Mouse (Mus musculus) thymus, adult 18-20 months (tissue): ENCODE data around the gene Ccdc124.
"Not testable (repeated sequence)": the region's sequence is repeated elsewhere in the genome, so short reads cannot be mapped to it uniquely, and the experiment has no call there.

Experiments used
- DNase-seq, 2 experiments: peaks; one replicate each; pipeline ENCODE4 v3.0.0; 2022; ENCODE audit warnings: mixed read lengths in 2 of 2

Ccdc124 gene

DNA sequence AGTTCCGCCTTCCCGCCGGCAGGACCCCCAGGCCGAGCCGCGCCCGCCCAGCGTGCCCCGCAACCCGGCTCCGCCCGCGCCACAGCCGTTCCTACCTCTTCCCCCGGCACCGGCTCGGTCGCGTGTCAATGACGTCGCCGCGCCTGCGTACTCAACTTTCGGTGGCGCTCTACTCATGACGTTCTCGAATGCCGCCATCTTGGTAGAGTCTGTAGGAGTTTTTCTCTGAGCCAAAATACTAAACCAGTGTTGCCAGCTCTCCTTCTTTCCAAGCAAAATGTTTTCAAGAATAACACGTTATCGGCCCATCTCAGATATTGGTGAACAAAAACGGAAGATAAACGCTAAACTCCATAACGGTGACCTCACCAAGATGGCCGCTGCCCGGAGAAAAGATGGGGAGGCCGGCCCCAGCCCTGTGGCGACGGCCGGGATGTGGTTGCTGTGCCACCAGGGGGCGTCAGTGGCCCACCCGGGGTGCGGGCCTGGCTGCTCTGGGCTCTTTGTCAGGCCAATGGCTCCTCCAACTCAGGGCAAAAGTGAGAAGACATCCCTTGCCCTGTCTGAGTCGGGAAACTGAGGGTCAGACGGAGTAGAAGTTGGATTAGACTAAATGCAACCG is at the start of gene Ccdc124:
Gene Ccdc124 (minus strand): TSS at position 572 of the 622 bp plus-strand sequence.
- peak; percentile 85 to 89 for DNase-seq

- no peak for DNase-seq
These were observed 46.6 kb upstream of the Ccdc124 start for GRCm38 (mm10) chr8:70920049-70920922.

GRCm38 (mm10) chr8:70914704-70915103 is 41.0 kb upstream of the Ccdc124 start:
- DNase-seq, result no peak

- no peak for DNase-seq
These were observed 39.8 kb upstream of the Ccdc124 start for GRCm38 (mm10) chr8:70913523-70913922.

DNA sequence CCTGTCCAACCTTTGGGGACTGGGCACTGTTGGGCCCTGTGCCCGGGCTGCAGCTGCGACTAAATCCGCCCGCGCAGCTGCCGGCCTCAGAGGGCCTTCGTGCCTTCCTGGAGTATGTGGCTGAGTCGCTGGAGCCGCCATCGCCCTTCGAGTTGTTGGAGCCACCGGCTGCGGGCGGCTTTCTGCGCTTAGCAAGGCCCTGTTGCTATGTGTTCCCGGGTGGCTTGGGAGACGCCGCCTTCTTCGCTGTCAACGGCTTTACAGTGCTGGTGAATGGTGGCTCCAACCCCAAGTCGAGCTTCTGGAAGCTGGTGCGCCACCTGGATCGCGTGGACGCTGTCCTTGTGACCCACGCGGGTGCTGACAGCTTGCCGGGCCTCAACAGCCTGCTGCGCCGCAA is 39.2 kb upstream of the Ccdc124 start:
- no peak for DNase-seq

GRCm38 (mm10) chr8:70911596-70911995 is 37.9 kb upstream of the Ccdc124 start:
- no peak for DNase-seq

- no peak for DNase-seq
These were observed 33.8 kb upstream of the Ccdc124 start for GRCm38 (mm10) chr8:70907518-70907917.

- DNase-seq, result peak; percentile 77 to 79
These were observed 32.3 kb upstream of the Ccdc124 start, which contains the start of gene Map1s for GRCm38 (mm10) chr8:70905831-70906736. TSS of gene Map1s (plus strand) at chr8:70905932.

GRCm38 (mm10) chr8:70905463-70905830 is 31.7 kb upstream of the Ccdc124 start:
- no peak for DNase-seq

DNA sequence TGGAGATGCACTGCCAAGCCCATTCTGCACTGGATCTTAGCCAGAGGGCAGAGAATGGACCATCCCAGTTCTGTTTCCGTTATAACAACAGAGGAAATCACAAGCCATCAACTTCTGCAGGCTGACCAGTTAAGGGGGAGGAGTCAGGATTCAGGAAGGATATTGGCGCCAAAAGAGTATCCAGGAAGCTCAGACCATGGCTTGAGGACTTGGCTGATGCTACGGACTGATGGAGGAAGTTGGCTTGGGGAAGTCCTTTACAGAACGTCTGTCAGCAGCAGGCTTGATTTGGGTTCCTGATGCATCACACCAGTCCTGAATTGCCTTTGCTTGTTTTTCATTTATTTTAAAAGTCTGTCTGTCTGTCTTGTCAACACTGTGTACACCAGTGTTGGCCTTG is 30.8 kb upstream of the Ccdc124 start:
- no peak for DNase-seq

DNA sequence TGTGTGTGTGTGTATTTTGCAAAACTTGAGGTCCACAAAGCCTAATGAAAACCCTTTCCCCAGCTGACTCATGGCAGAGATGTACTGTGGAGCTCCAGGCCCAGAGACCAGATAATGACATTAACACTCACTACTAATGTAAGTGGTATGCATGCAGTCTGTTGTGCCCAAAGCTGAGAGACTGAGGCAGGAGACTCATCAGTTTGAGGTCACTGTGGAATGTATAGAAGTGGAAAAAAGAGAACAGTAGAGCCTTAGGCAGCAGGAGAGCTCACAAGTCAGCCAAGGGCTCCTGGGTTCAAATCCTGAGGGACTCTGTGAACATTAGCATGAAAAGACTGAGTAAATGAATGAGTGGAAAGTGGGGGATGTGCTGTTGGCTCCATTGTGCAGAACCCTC is 29.8 kb upstream of the Ccdc124 start:
- no peak for DNase-seq

DNA sequence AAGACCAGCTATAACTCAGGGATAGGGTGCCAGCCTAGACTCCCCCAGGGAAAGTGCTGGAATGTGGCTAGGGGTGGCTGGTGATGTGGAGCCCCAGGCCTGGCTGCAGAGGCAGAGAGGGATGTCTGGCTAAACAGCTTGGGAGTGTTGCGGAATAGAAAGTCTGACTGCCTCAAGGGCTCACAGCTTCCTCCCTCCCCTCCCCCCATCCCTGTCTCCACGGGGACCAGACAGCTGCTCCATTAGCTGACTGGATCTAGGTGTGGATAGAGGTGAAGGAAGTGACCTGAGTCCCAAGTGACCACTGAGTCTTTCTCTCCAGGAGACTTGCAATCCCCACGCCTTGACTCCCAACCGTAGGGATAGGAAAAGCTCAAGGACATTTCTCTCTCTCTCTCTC is 29.4 kb upstream of the Ccdc124 start:
- no peak for DNase-seq

GRCm38 (mm10) chr8:70902211-70902610 is 28.5 kb upstream of the Ccdc124 start:
- no peak for DNase-seq

- no peak for DNase-seq
These were observed 27.2 kb upstream of the Ccdc124 start for GRCm38 (mm10) chr8:70900872-70901387.

DNA sequence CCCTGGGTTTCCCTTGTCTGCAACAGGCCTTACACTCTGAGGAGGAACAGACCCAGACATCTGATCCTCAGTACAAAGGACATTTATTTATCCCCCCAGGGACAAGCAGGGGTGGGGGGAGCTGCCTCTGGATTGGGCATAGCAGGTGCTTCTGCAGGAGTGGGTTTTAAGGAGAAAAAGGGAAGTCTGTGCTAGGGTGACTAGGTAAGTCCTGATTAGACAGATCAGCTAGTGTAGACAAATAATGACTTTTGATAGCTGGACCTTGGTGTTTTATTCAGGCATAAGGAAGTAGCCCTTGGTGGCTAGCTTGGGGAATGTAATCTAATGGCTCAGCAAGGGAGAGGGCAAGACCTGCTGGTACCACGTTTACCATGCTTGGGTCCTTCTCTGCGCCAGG is 25.5 kb upstream of the Ccdc124 start:
- no peak for DNase-seq

DNA sequence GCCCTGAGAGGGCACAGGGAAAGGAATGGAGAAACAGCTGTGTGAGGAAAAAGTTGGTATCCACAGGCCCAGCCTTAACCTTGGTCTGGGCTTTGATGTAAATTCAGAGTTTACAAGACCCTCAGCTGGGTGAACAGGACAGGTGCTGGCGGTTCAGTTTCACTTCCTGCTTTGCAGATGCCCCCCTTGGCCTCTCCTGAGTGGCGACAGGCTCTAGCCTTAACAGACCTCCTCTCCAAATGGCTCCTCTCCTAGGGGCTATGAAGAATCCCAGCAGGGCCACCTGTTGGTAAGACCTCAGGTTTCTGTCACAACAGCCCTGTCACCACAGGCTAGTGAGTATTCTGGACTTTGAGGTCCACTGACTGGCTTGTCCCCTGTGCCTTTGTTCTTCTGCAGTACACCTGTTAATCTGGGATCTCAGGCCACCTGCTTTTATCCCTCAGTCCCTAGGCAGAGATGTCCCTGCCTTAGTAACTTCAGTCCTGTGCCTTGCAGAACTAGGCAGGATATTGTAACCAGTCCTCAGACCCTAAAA is 25.0 kb upstream of the Ccdc124 start:
- no peak for DNase-seq

DNA sequence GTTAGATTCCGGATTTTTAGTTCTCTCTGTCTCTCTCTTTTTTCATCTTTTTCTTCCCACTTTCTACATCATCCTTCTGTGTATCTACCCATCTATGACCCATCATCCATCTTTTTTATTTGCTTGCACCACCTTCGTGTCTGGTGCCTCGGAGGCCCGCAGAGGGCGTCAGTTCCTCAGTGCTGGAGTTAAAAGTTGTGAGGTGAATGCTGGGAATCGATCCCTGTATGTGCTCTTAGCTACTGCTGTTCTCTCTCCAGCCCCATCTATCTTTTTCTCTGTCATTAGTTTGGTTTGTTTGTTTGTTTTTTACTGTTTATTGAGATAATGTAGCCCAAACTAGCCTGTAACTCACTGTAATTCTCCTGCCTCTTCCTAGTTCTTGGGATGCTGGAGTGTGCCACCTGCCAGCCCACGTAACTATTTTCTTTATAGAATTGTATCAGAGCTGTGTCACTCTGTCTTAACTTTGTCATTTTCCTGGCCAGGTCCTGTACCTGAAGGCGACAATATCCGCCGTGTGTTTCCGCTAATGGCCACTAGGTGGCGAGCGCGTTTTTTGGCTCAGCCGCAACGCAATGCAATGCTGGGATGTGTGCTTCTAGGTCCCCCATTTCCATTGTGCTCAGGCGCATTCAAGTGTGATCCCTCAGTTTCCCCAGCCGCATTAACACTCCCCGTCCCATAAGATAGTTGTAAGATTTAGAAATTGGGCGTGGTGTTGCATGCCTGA is 24.1 kb upstream of the Ccdc124 start:
- DNase-seq, result peak; percentile 66 to 75

DNA sequence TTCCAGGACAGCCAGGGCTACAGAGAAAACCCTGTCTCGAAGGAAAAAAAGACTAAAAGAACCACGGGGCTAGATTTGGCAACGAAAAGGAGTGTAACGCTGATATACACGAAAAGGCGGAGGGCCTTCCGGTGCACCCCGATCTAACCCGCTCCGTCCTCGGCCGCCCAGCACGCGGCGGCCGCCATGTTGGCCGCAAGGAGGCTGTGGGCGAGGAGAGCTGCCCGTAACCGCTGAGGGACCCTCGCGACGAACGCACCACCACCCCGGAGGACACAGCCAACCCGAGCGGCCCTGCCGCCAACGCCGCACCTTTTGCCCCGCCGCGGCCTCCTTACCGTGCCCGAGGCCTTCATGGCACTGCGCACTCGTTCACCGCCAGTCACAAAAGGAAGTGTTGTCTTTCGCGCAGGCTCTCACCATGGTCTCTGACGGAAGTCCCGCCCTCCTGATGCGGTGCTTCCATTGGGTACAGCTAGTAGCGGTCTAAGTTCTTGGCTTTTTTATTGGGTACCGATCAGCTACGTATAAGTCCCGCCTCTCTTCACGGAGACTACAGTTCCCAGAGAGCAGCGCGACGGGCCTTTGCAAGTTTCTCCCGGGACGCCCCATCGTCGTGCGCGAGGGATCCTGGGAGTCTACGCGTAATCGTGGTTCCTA is 23.4 kb upstream of the Ccdc124 start, which contains the start of gene Rpl18a:
Gene Rpl18a (minus strand): TSS at position 392 of the 660 bp plus-strand sequence.
- DNase-seq, result peak; percentile 93 to 97

DNA sequence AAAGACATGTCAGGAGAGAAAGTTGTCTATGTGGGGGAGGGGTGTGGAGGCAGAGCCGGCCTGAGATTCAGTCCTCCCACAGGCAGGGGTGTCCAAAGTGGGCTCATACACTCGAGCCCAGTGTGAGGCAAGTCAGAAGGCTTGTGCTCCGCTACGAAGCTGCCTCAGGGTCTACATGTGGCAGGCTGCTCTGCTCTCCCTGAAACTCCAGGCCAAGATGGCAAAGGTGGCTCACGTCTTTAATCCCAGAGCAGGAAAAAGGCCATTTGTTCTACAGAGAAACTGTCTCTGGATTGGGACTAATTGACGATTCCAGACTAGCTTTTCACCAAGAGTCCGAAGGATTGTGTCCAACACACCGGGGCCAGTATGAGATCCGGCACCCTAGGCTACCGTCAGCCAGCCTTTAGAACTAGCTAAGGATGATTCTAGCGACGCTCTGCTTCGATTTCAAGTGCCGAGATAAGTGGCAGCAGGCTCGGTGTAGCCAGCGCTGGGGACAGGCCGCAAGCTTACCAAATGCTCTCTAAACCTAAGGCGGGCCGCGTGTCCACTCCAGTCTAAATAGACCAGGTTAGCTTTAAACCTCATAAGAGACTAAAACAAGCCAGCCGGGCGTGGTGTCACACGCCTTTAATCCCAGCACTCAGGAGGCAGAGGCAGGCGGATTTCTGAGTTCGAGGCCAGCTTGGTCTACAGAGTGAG is 22.7 kb upstream of the Ccdc124 start:
- no peak for DNase-seq

DNA sequence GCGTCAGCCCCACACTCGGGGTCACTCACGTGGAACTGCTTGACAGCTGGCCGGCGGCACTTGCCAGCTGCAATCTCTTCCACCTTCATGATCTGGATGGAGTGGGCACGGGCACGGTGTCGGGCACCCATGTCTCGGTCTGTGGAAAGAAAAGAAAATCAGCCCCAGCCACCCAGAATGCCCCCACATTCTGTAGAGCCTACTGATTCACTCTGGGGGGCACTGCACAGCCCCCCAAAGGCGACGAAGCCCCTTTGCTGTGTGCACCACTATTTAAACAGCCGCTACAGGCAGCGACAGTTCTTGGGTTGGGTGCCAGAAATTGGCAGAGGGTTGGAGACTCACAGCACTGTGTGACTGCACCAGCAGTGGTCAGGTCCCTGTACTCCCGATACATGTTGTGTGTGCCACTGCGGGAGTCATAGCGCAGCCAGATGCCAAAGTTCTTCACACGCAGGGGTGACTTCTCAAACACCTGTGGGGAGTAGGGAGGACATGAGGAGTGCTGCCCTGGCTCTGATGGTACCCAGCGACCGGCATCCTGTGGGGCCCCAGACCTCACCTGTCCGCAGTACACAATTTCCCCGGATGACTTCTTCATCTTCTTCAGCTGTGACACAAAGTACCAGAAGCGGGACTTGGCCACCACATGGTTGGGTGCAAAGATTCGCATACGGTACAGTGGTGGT is 22.0 kb upstream of the Ccdc124 start:
- not testable (repeated sequence) for DNase-seq
